Mouse (Mus musculus) small intestine, adult 2 months (tissue): ENCODE data around the gene Trappc3.

Experiments
- CTCF ChIP-seq: fragments of 200-500 bp; IDR thresholded peaks from 2 replicates; pipeline ENCODE4 v1.5.1; 2012; ENCODE audit warnings: low read depth, mild to moderate bottlenecking, control low read depth, inconsistent platforms, low read length, moderate library complexity, mixed read lengths; ENCODE audit not compliant: insufficient replicate concordance, insufficient read length; ENCODE audit errors: extremely low read depth
- POLR2A ChIP-seq: fragments of 200-500 bp; IDR thresholded peaks from 2 replicates; pipeline ENCODE4 v1.6.1; 2012; ENCODE audit warnings: low read depth, mild to moderate bottlenecking, control low read depth, inconsistent platforms, low read length, moderate library complexity

DNA sequence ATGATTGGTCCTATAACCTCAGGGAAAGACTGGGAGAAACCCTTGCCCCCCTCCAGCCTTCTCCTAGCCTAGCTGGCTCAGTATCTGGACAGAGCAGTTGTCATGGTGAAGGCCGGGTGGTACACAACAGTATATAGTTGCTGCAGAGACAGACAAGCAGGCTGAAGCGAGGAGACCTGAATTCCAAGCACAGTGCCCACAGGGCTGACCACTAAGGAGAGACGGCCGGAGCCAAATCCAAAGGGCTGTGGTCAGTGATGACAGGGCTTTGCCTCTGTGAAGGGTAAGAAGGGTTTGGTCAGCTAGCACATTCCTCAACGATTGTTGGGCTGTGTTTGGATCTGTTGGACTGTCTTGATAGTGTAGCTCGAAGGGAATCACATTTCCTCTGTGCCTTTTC, 859 bp upstream of the Trappc3 start:
- TF ChIP-seq POLR2A (no peak), CTCF (no peak)
